Mouse (Mus musculus) liver, adult (tissue): ENCODE data around the gene Pik3c2g.
A peak's percentile ranks its signal among the peaks of the same experiment; 100 is the strongest.

Source experiments
- GATA4 ChIP-seq: IDR thresholded peaks from 2 replicates; pipeline ENCODE4 v1.6.1; 2014; ENCODE audit warnings: mild to moderate bottlenecking, low read length; ENCODE audit not compliant: insufficient replicate concordance

The Pik3c2g gene

DNA sequence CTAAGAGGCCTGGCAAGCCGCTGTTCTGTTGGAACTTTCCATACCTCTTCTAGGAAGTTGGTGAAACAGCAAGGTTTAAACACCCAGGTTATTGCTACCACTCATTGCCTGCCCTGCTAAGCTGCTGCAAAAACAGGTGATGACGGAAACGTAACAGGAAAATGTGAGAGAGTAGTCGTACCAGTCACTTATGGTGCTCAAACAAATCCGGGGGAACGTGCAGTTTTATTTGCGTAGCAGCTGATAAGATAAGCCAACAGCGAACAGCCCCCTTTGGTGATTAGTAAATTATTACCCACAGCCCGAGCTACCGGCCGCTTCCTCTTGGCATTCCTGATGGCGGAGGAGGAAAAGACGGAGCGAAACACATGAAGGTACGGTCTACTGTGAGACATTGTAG is at the start of gene Pik3c2g:
Gene Pik3c2g, plus strand, starts transcription at position 330 of the 400 bp plus-strand sequence.
- peak; percentile 98 for TF ChIP-seq GATA4

DNA sequence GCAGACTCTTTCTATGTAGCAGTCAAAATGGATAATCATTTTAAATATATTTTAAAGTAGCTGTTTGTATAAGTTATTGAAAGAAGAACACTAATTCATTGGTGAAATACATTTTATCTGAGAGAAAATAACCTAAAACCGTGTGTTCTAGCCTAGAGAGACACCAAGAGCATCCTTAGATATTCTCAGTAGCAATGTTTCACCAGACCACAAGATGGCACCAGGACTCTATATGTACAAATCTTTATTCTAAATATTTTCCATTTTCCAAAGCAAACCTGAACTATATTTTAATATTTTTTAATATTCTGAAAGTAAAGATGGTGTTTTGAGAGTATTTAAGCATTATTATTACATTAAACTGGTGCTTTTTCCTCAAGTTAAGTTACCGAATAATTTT is 48.6 kb upstream of the Pik3c2g start:
- TF ChIP-seq GATA4: no peak

DNA sequence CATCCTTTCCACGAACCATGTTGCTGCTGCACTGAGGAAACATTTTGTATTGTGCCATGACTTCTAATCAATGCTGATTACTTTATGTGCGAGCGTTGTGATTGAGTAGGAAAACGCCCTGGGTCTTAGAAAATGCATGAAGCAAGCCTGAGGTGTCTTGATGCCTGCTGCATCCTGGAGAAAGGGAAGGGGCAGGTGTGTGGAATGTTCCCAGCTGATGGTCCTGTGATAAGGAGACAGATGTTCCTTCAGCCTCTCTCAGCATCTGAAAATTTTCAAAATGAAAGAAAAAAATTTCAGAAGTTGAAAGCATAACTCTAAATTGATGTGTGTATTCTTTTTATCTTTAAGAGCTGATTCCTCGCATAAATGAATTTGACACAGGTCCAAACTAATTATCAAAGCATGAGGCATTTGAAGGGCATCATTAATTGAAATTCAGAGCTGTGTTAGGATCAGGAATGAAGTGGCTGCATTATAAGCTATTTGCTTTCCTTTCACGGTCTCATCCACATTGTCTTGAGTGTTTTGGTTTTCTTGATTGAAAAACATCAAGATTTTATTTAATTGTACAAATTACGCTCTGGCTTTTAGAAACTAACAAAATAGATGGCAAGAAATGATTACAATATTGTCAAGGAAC is 31.4 kb upstream of the Pik3c2g start:
- TF ChIP-seq GATA4: no peak

DNA sequence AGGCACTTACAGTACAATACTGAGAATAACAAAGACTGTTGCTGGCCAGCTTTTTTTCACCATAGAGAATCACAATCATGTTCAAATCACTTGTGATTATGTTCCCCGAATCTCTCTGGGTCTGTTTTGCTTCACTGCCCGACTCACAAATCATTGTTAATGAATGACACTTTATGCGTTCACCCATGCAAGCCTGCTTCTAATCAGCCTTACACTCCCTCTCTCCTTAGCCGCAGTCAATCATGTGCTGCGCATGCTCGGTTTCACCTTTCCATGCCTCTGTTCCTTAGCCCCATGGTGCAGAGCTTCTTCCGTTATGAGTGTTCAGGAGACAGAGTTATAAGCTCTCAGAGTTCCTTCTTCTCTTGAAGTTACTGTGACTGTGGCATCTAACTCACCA is 17.8 kb upstream of the Pik3c2g start:
- no peak for TF ChIP-seq GATA4

DNA sequence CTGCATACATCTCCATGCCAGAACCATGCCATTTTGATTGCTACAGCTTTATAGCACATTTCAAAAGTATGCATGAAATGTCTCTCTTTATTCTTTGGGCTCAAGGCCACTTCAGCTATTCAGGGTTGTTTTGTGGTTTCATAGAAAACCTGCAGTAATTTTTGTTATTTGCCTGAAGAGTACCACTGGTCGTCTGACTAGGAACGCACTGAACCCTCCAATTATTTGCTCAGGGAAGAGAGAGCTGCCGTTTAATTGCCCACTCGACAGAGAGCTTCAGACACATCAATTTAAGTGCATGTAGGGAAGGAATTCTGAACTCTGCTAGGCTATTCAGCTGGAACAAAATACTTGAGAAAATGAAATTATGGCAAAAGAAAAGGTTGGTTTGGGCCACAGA is 11.2 kb upstream of the Pik3c2g start:
- TF ChIP-seq GATA4: no peak

DNA sequence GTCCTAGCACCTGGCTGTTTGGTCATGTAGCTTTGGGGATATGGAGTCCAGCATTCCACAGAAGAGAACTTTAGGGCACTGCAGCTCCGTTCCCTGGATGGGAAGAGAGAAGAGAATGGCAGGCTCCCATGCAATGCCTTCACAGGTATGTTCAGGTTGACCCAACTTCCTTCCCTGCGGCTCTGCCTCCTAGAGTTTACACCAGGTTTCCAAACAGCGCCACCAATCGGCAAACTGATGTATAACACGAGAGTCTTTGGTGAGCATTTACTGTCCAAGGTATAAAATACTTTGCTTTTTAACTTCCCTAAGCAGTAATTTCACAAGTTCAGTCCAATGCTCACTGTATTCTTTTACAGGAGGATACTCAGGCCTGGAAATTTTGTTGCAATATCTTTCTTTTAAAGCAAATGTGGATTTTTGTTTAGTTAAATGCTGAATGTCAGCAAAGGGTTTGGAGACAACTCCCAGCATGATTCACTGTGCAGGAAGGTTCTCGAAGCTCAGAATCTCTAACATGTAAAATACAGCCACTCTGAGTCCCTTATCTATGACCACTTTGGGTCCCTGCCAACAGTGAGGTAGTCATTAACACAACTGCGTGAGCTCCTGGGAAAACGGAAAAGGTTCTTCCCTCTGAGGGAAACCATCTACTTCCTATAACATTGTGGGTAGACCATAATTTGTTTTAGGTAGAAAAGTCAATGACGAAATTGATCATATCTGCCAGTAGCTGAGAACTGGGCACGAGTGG is 10.6 kb upstream of the Pik3c2g start:
- no peak for TF ChIP-seq GATA4

DNA sequence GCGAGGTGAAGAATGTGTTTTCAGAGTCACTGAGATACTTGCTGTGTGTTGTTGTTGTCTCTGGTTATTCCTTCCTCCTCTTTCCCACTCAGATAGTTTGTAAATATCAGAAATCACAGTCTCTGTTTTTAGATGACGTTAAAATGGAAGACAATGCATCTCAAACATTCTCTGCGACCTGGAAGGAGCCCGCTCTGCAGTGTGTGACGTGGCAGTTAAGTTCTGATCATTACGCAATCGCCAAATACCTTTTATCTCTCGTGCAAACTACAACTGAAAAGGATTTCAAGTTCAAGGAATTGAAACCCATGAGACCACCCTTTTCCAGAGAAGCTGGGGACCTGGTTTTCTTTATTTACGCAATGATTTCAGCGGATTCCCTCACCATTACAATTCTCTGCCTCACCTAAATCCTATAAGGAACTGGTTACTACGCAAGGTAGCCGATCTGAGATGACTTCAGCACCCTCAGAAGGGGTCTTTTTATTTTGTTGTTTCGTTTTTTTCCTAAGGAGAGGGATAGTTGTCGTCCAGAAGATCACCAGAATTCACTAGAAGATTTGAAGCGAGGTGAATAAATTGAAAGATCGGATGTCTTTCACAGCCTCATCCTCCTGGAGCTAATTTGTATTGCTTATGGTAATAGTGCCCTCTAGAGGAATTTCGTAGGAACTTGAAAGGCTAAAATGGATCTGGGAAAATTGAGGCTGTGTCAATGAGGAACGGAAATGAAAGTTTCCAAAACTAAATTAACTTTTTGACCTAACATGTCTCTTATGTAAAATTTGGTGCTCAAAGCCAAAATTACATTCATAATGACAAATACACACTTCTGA is 9.8 kb upstream of the Pik3c2g start:
- TF ChIP-seq GATA4: no peak

DNA sequence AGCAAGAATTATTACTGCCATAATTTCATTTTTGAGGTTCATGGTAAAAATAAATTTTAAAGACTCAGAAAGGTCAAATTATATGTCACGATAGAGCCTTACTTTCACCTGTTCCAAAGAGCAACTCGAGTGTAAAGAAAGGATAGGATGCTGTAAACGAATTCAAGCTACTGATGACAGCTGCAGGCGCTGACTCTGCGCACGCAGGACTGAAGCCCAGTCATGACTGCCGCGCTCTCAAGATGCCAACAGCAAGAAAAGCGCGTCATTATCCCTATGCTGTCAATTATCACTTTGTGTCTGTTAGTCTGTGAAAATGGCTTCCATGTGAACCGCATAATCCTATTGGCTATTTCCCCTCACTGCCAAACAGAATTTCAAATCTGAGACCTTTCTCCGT is 457 bp downstream of the Pik3c2g start:
- TF ChIP-seq GATA4: no peak

DNA sequence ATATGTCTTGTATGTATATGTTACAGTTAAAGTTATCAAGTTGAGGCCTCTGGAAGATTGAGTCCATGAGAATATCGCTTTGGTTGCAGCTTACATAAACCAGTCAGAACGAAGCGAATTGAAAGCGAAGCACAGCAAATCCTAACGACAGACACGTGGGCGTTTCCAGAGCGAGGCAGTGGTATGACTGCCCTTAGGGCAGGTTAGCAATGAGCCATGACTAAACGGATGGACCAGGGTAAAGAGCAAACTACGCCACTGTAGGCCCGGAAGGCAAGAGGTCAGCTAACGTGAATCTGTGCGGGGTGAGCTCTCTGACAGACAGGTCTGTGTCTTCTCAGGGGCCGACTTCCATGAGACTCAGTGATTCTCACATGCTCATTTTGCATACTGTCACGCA is 1.4 kb downstream of the Pik3c2g start:
- TF ChIP-seq GATA4: no peak

DNA sequence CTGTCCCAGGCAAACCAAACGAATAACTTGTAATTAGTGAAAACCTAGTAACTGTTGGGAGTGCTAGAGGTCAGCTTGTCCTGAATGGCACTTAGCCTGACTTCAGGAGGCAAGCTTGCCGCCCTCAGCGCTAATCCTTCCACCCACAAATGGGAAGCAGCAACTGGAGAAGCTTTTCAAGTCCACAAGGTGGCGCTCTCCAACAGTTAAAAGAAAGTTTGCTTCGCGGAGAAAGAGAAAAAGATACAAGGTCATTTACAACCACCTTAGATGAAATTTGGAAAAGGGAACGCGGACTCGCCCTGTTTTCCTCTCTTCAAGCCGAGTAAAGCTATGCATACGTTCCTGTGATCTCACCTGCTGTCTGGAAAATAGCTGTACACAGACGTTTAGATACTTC is 2.3 kb downstream of the Pik3c2g start:
- TF ChIP-seq GATA4: no peak

DNA sequence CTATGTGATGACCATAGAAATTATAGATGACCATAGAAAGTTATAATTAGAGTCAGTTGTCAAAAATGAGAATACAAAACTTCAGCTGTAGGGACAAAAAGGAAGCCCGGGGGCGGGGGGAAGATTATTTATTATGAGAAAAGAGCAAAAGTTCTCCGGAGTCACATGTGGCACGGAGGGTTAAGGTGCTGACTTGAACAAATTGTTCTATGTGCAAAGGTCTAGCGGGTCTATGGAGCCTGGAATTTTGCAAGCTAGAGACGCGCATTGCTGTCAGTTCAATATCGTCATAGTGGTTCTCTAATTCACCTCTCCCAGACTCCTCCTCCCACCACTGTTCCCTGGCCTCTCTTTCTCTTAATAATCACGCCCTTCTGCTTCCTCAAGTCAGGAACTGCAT is 2.8 kb downstream of the Pik3c2g start:
- no peak for TF ChIP-seq GATA4

DNA sequence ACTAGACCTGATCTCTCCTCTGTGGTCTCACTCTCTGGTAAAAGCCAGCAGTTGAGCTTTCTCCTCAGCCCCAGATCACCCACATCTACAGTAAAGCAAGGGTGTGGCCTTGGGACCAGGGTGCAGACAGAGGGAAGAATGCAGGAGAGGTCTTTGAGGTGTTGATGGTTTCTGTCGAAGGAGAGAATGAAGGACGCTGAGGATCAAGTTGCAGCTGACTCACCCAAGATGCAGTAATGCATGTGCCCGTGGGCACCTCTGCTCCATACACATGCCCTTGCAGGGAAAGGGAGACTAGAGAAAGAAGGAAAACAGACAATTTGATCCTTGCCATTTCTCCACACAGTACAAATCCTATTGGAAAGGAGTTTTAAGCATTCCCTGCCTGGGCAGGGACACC is 5.1 kb downstream of the Pik3c2g start:
- TF ChIP-seq GATA4: no peak

DNA sequence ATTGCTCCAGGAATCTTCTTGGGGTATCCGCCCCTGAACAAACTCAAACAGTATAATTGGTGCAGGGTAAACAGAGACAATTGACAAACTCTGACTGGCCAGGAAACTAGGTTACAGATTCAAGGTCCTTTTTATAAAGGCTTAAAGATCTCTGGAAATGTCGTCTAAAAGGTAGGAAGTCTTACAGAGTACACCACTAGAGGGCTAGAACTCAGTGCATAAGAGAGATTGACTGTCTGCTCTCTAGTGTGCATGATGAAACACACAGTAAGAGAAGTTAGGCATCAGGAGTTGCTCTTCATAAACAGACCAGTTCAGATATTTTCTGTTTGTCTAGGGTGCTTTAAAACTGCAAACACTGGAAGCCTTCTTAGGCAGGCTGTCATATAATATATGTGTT is 9.4 kb downstream of the Pik3c2g start:
- TF ChIP-seq GATA4: no peak

DNA sequence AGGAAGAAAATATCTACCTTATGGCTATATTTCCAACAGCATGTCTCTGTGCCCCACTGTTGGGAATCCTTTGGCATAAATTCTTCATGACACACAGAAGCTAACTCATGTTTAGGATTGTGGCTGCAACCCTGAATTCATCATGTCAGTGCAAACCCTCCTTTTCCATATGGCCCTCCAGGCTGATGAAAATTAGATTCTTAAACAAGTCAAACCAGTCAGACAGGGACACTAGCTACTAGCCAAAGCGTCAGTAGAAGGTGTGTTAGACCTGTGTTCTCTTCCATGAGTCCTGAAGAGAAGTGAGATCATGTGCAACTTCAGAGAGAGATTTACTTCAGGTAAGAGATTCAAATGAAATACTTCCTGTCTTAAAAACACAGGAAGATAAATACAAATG is 12.2 kb downstream of the Pik3c2g start:
- no peak for TF ChIP-seq GATA4

DNA sequence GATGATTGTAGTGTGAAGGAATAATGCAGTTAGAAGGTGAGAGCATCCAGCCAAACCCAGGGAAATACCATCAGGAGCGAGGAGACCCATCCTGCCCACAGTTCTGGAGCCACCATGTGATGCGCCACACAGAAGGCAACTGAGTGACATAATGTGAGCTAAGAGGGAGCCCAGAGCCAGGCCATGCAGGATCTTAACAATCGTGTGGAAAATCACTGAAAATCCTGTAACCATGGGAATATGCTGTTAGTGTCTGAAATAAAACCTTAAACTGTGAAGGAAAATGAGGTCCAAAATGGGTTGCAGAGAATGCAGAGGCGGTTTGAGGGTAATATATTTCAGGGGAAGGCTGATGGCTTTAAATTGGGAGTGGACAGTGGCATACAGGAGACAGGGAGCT is 31.8 kb downstream of the Pik3c2g start:
- TF ChIP-seq GATA4: no peak

DNA sequence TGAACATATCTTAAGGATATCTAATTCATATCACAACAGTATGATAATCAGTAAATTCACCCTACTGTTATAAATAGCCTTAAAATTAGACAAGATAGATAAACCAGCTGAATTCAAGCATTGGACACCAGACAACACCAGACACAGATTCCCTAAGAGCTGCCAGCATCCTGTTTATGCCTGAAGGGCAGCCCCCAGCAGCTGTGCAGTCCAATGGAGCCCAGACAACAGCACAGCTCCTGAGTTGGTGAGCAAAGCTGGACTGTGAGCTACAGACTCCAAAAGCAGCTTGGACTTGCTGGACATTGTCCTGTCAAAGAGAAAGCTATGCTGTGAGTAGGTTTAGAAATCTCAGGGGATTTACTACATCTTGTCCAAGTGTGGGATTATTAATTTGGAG is 37.7 kb downstream of the Pik3c2g start:
- no peak; the same call in 1 of the 2 replicates for TF ChIP-seq GATA4
